Mouse (Mus musculus) colon, adult 2 months (tissue): ENCODE measurements around the gene Myo1b. TPM values are rescaled to one million over a fixed set of nuclear protein-coding genes. Genes with fewer than 3 reads are reported as not detected.

Experiments
- polyA plus RNA-seq: library from polyadenylated mRNA; depleted of rRNA; stranded (reverse); fragments of >200 nt; gene quantifications from 2 replicates; pipeline ENCODE4 v1.2.3, GENCODE M21; 2012; rRNA removed

Gene Myo1b
- 5.3 and 6.4 TPM in 2 replicates for polyA plus RNA-seq

GRCm38 (mm10) chr1:51915576-51916156 lies at the start of gene Myo1b:
TSS of gene Myo1b (minus strand) at chr1:51916071.

Other genes with a start within 250 kb of the Myo1b start
- gene Stat4, start 71.1 kb upstream of the Myo1b start, polyA plus RNA-seq = 0.13 and 0.29 TPM in 2 replicates
- 22.0 and 37.6 TPM in 2 replicates for gene Stat1, start 203.4 kb upstream of the Myo1b start, polyA plus RNA-seq